Mouse (Mus musculus) left cerebral cortex, postnatal 36 days (tissue): ENCODE data around the gene Pfdn4. TPM values are rescaled to one million over a fixed set of nuclear protein-coding genes. Genes with fewer than 3 reads are reported as not detected.

Experiments
- DNase-seq, 2 experiments: peaks; one replicate each; pipeline ENCODE4 v3.0.0; 2021 to 2022; ENCODE audit warnings: low spot score in 2 of 2, mixed read lengths in 1 of 2
- intact Hi-C: fragments of 180-260 bp; cut with DNase I; formaldehyde crosslinking; loops from one replicate; pipeline ENCODE4 v1.15.1; 2025
- total RNA-seq, 2 experiments: library from RNA; stranded (reverse); gene quantifications; 2 replicates each; pipeline ENCODE4 v1.2.3; 2021

Pfdn4 gene
- total RNA-seq, 2 experiments from 2014 or later: 29.4 to 31.9 TPM

GRCm38 (mm10) chr2:170544159-170544558 is 47.9 kb downstream of the Pfdn4 start:
- intact Hi-C loops: no loop called here
- DNase-seq: no peak

GRCm38 (mm10) chr2:170544950-170545349 is 48.7 kb downstream of the Pfdn4 start:
- no peak for DNase-seq
- intact Hi-C loops: no loop called here

- intact Hi-C loops: no loop called here
- no peak for DNase-seq
These were observed 49.5 kb downstream of the Pfdn4 start for GRCm38 (mm10) chr2:170545745-170546144.

- intact Hi-C loops: no loop called here
- no peak for DNase-seq
These were observed 51.3 kb downstream of the Pfdn4 start for GRCm38 (mm10) chr2:170547526-170547925.

- intact Hi-C loops: no loop called here
- DNase-seq: no peak
These were observed 51.8 kb downstream of the Pfdn4 start for GRCm38 (mm10) chr2:170548046-170548445.

GRCm38 (mm10) chr2:170549146-170549545 is 52.9 kb downstream of the Pfdn4 start:
- intact Hi-C loops: no loop called here
- no peak for DNase-seq

GRCm38 (mm10) chr2:170550240-170550639 is 54.0 kb downstream of the Pfdn4 start:
- DNase-seq: no peak
- intact Hi-C loops: no loop called here

GRCm38 (mm10) chr2:170552088-170552487 is 55.9 kb downstream of the Pfdn4 start:
- intact Hi-C loops: no loop called here
- no peak for DNase-seq

GRCm38 (mm10) chr2:170563956-170564855 is 68.0 kb downstream of the Pfdn4 start:
- intact Hi-C loops: no loop called here
- DNase-seq: no peak

- intact Hi-C loops: no loop called here
- no peak for DNase-seq
These were observed 68.8 kb downstream of the Pfdn4 start for GRCm38 (mm10) chr2:170564995-170565394.

Other genes with a start within 250 kb of the Pfdn4 start
- gene Bcas1, start 68.6 kb upstream of the Pfdn4 start, total RNA-seq: 10 to 100 TPM; 55.7 to 69.9 TPM
- not detected for gene Cyp24a1, start 717 bp downstream of the Pfdn4 start, total RNA-seq
- not detected for gene 4930470P17Rik, start 105.6 kb downstream of the Pfdn4 start, total RNA-seq
- gene Dok5, start 235.4 kb downstream of the Pfdn4 start, total RNA-seq: 10 to 100 TPM; 29.6 to 31.4 TPM